Mouse (Mus musculus) erythroblast, embryonic 14.5 days (primary cell): ENCODE measurements at regions not wholly inside any gene's neighbourhood (a gene's known extent, or its start where the extent isn't known, plus 50 kb on each side); places are given as distances from the start of the nearest gene placed in this dataset.

ENCODE experiments used
- H3K27me3 ChIP-seq: 2 replicates; pipeline ENCODE4 v1.6.1; 2012; ENCODE audit warnings: inconsistent platforms; ENCODE audit not compliant: control insufficient read depth
- H3K36me3 ChIP-seq: 2 replicates; pipeline ENCODE4 v1.6.1; 2012; ENCODE audit warnings: mild to moderate bottlenecking, inconsistent platforms; ENCODE audit not compliant: control insufficient read depth
- H3K4me1 ChIP-seq: 2 replicates; pipeline ENCODE4 v1.6.1; 2012; ENCODE audit warnings: inconsistent platforms; ENCODE audit not compliant: control insufficient read depth
- H3K4me3 ChIP-seq: replicated peaks from 2 replicates; pipeline ENCODE3; 2012; ENCODE audit warnings: moderate library complexity, mild to moderate bottlenecking, inconsistent platforms
- H3K9me3 ChIP-seq: 2 replicates; pipeline ENCODE4 v1.6.1; 2012; ENCODE audit warnings: low read length, inconsistent platforms, mixed read lengths; ENCODE audit not compliant: control insufficient read depth
- GATA1 ChIP-seq: IDR thresholded peaks from 2 replicates; pipeline ENCODE4 v1.6.1; 2012; ENCODE audit warnings: low read length, inconsistent platforms, mixed read lengths
- TAL1 ChIP-seq: IDR thresholded peaks from 3 replicates; pipeline ENCODE4 v1.6.1; 2012; ENCODE audit warnings: low read length, inconsistent platforms, mixed read lengths

DNA sequence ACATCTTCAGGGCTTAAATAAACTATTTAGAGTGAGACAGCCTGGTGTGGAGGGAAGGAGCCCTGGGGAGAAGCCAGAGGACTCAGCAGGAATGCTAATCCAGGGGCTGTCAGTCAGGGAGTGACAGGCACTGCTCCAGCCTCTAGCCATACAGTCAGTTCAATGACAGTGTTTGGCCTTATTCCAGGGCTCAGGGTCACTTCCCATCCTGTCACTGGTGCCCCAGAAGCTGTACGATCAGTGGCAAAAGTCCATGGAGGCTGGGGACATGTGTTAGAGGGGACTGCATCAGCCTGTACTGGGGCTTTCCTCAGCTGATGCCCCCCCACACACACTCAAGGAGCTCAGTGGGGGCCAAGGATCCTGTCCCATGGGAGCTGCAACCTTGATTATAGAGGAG, 176.1 kb upstream of the 1700012A03Rik start:
- no peaks in the 10 kb centered on the region for H3K4me1 ChIP-seq
- H3K27me3 ChIP-seq: no peaks in the 10 kb centered on the region
- H3K36me3 ChIP-seq: no peaks in the 10 kb centered on the region
- H3K9me3 ChIP-seq: no peaks in the 10 kb centered on the region
- H3K4me3 ChIP-seq: no peak overlapping the region
- TF ChIP-seq GATA1: no peak
- no peak for TF ChIP-seq TAL1

DNA sequence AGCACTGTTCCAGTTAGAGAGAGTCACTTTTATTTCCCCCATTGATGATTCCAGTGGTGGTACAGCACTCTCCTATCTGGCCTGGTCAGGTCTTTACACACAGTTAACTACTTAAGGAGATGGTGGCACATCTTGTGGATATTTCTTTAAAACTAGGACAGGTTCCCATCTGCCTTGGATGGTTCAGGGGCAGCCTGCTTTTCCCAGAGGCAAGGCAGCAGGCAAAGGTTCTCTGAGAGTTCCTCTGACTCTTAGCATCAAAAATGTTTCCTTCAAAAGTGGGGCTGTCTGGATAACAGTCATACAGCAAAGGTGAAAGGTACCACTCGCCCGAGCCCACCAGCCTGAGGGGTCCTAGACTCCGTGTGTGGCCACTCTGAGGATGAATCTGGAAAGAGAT, 178.3 kb upstream of the 1700012A03Rik start:
- no peak overlapping the region for H3K4me3 ChIP-seq
- H3K9me3 ChIP-seq: no peaks in the 10 kb centered on the region
- no peaks in the 10 kb centered on the region for H3K36me3 ChIP-seq
- no peaks in the 10 kb centered on the region for H3K4me1 ChIP-seq
- TF ChIP-seq TAL1 (no peak), GATA1 (no peak)
- H3K27me3 ChIP-seq: no peaks in the 10 kb centered on the region

DNA sequence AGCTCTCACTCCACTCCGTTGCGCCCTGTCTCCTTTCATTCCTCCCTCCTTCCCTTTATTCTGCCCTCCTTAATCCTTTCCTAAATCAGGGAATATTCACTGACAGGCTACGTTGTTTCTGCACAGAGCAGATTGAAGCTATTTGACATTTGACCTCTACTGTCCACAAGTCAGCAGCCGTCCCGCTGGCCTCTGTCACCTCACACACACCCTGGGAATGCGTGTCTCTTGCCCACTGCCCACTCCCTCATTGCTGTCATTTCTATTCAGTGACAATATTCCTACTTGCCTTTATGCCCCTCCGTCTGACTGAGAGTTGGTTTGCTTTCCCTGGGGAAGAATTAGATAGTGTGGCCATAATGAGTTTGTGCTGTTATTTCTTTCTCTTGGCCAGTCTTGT, 188.1 kb upstream of the 1700012A03Rik start:
- Histone ChIP-seq H3K4me1 (no peaks in the 10 kb centered on the region), H3K36me3 (no peaks in the 10 kb centered on the region), H3K9me3 (no peaks in the 10 kb centered on the region), H3K4me3 (no peak overlapping the region), H3K27me3 (no peaks in the 10 kb centered on the region)
- no peak for TF ChIP-seq TAL1
- TF ChIP-seq GATA1: no peak

DNA sequence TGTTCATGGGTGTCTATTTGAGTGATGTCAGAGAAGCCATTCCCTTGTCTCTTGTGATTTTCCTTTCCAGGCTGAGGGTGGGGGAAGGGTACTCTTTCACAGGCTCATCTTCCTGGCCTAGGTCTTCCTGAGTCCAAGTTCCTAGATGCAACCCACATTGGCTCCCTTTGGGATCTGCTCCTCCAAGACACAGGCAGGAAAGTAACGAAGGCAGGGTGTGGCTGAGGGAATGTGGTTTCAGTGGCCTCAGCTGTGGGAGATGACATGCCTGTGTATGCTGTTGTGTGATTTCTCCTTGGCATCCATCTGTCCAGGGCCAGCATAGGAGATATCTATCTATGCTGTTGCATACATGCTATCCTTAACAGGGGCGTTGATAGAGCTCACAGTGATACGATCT, 190.4 kb upstream of the 1700012A03Rik start:
- Histone ChIP-seq H3K4me1 (no peaks in the 10 kb centered on the region), H3K4me3 (no peak overlapping the region), H3K9me3 (no peaks in the 10 kb centered on the region), H3K27me3 (no peaks in the 10 kb centered on the region), H3K36me3 (no peaks in the 10 kb centered on the region)
- no peak for TF ChIP-seq GATA1
- no peak for TF ChIP-seq TAL1

DNA sequence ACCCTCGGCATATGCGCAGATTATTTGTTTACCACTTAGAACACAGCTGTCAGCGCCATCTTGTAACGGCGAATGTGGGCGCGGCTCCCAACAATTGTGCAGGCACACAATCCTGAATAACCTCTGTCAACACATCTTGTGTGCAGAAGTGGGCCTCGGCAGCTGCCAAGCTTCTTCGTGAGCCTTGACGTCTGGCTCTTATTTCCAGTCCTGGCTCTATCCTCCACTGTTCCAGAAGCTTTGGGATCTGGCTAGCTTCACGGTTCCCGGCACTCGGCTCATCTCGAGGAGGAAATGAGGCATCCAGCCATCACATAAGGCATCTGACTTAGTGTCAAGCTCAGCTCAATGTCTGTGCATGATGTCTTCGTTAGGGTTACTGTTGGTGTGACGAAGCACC, 195.8 kb upstream of the 1700012A03Rik start:
- no peaks in the 10 kb centered on the region for H3K4me1 ChIP-seq

DNA sequence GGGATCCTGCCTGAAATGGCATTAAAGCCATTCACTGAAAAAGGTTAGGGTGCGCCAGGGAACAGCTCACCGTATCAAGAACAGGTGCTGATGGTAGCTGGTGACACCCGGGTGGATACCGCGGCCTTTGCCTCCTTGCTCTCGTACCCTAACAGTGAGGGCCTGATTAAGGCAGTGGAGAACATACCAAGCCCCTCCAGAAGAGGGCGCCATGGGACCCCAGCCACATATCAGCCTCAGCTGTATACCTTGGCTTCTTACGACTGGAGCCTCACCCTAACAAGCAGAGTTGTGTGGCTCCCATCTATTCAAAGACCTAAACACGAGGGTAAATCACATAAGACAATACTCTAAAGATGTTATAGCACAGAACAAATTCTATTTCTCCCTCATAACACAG, 203.7 kb upstream of the 1700012A03Rik start:
- no peak overlapping the region for H3K4me3 ChIP-seq
- no peak for TF ChIP-seq GATA1
- no peak for TF ChIP-seq TAL1
- H3K27me3 ChIP-seq: no peaks in the 10 kb centered on the region
- H3K9me3 ChIP-seq: peaks cover 5% of the 10 kb centered on the region; the same call in 1 of the 2 replicates
- H3K4me1 ChIP-seq: no peaks in the 10 kb centered on the region
- H3K36me3 ChIP-seq: no peaks in the 10 kb centered on the region

More for the DNA sequence above, 195.8 kb upstream of the 1700012A03Rik start:
- Histone ChIP-seq H3K4me3 (no peak overlapping the region), H3K9me3 (peaks cover 6% of the 10 kb centered on the region; the same call in 1 of the 2 replicates), H3K36me3 (no peaks in the 10 kb centered on the region), H3K27me3 (no peaks in the 10 kb centered on the region)
- TF ChIP-seq GATA1 (no peak), TAL1 (no peak)

DNA sequence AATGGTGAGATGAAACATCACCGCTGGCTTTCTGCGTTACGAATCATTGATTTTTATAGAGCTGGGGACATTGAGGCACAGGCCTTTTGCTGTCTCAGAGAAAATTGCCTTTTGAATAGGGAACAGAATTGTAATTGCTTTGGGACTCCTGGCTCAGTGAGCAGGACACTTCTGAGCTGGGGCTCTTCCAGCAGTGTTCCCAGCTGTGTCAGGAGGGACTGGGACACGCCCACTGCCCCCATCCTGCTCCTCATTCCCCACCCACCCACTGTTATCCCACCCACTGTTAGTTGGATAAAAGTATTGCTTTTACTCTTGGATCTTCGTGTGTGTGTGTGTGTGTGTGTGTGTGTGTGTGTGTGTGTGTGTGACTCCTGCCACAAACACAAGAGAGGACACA, 204.4 kb upstream of the 1700012A03Rik start:
- H3K4me1 ChIP-seq: no peaks in the 10 kb centered on the region

DNA sequence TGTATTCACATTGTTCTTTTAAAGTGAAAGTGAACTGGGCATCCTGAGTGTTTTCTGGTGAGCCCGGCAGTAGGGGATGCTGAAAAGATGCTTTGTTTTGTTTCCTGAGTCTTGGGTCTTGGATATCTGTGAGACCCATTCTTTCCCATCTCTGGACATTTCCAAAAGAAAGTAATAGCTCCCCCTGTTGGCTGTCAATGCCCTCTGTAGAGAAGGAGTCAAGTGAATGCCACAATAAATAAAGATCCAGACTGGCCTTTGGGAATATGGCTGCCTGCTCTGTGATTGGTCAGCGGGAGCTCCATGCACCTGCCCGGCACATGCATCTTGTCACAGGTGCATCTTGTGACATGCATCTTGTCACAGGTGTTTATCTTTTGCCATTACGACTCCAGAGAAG, 209.4 kb upstream of the 1700012A03Rik start:
- Histone ChIP-seq H3K4me1 (no peaks in the 10 kb centered on the region), H3K4me3 (no peak overlapping the region), H3K9me3 (no peaks in the 10 kb centered on the region), H3K27me3 (no peaks in the 10 kb centered on the region), H3K36me3 (no peaks in the 10 kb centered on the region)
- TF ChIP-seq TAL1: no peak

More for the DNA sequence above, 204.4 kb upstream of the 1700012A03Rik start:
- H3K27me3 ChIP-seq: no peaks in the 10 kb centered on the region
- H3K4me3 ChIP-seq: no peak overlapping the region
- H3K36me3 ChIP-seq: no peaks in the 10 kb centered on the region
- H3K9me3 ChIP-seq: peaks cover 5% of the 10 kb centered on the region; the same call in 1 of the 2 replicates
- no peak for TF ChIP-seq TAL1
- no peak for TF ChIP-seq GATA1

DNA sequence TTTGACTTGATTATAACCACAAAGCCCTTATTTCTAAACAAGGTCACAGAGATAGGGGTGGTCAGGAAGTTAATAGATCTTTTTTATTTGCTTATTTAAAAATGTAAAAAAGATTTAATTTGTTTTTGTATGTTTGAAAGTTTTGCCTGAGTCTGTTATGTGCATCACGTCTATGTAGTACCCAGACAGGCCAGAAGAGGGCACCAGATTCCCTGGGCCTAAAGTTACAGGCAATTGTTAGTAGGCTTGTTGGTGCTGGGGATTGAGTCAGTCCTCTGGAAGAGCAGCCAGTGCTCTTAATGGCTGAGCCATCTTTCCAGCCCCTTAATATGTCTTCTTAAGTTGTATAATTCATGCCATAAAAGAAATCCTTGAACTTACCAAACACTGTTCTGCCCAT, 211.5 kb upstream of the 1700012A03Rik start:
- H3K9me3 ChIP-seq: no peaks in the 10 kb centered on the region
- H3K4me3 ChIP-seq: no peak overlapping the region
- H3K4me1 ChIP-seq: no peaks in the 10 kb centered on the region
- no peaks in the 10 kb centered on the region for H3K36me3 ChIP-seq
- no peaks in the 10 kb centered on the region for H3K27me3 ChIP-seq
- TF ChIP-seq GATA1 (no peak), TAL1 (no peak)

DNA sequence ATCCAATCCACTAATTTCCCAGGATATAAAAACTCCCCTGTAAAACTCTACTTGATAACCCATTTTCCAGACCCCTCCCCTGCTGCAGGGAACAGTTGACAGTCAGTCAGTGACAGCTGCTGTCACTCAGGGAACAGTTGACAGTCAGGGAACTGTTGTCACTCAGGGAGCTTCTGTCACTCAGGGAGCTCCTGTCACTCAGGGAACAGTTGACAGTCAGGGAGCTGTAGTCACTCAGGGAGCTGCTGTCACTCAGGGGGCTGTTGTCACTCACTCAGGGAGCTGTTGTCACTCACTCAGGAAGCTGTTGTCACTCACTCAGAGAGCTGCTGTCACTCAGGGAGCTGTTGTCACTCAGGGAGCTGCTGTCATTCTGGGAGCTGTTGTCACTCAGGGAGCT, 214.3 kb upstream of the 1700012A03Rik start:
- H3K36me3 ChIP-seq: no peaks in the 10 kb centered on the region
- H3K4me1 ChIP-seq: no peaks in the 10 kb centered on the region
- H3K27me3 ChIP-seq: no peaks in the 10 kb centered on the region
- TF ChIP-seq TAL1 (no peak), GATA1 (no peak)
- no peak overlapping the region for H3K4me3 ChIP-seq
- H3K9me3 ChIP-seq: no peaks in the 10 kb centered on the region
